In the genomic region with DNA sequence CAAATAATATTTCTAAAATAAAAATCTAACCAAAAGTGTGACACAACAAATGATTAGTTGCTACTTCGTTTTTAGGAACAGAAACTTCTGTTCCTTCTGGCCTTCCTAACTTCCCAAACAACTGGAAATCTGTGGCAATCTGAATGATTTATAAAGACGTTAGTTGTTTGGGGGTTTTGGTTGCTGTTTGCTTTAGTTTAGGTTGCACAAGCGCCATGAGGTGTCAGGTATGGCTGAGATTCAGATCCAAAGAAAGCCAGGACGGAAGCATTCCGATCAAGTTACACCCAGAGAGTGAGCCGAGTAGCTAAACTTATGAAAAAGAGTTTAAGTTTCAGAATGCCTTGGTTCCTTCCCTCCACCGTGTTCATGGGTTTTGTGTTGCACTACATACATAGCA, we compare ENCODE assay signal across 14 mouse cellular contexts.
"Had no signal": no experiment of that assay in that cellular context is flagged by ENCODE, and none has a peak within 500 bp of the region (broad histone marks: within the 10 kb centered on the region; RNA-seq: fewer than 3 reads in every experiment).

No protein-coding gene starts in this region.

- DNase-seq: kidney, adult 18-20 months; kidney, postnatal 14 days; liver; midbrain, embryonic 14.5 days; right cerebral cortex, adult 18-20 months; thymus, adult 2 months; thymus, postnatal 25 days had no signal

- H3K4me1 ChIP-seq: intestine, embryonic 15.5 days; limb, embryonic 12.5 days; stomach, embryonic 15.5 days had no signal

- H3K9me3 ChIP-seq: intestine, embryonic 15.5 days; limb, embryonic 12.5 days; midbrain, embryonic 10.5 days; neural tube, embryonic 15.5 days; stomach, embryonic 15.5 days had no signal

- H3K9ac ChIP-seq: intestine, embryonic 15.5 days; limb, embryonic 12.5 days; neural tube, embryonic 15.5 days; stomach, embryonic 15.5 days had no signal

- H3K4me2 ChIP-seq: intestine, embryonic 15.5 days; limb, embryonic 12.5 days; neural tube, embryonic 15.5 days; stomach, embryonic 15.5 days had no signal

- H3K36me3 ChIP-seq: intestine, embryonic 15.5 days; limb, embryonic 12.5 days; midbrain, embryonic 10.5 days; neural tube, embryonic 15.5 days; stomach, embryonic 15.5 days had no signal

- H3K4me3 ChIP-seq: intestine, embryonic 15.5 days; limb, embryonic 12.5 days; midbrain, embryonic 10.5 days; myocyte; neural tube, embryonic 15.5 days; stomach, embryonic 15.5 days had no signal

- ATAC-seq: intestine, embryonic 15.5 days had no signal

- H3K27ac ChIP-seq: hindbrain, postnatal 0 days; intestine, embryonic 15.5 days; limb, embryonic 12.5 days; midbrain, embryonic 10.5 days; neural tube, embryonic 15.5 days; stomach, embryonic 15.5 days had no signal

- H3K27me3 ChIP-seq: intestine, embryonic 15.5 days; limb, embryonic 12.5 days; neural tube, embryonic 15.5 days; stomach, embryonic 15.5 days had no signal
